Mouse (Mus musculus): Measurements from ENCODE around the gene Ptprm.
"Not testable (repeated sequence)": the region's sequence is repeated elsewhere in the genome, so short reads cannot be mapped to it uniquely, and the experiment has no call there.

The Ptprm gene

GRCm38 (mm10) chr17:66858757-66859156 lies 495.5 kb downstream of the Ptprm start:
- peak; percentile 21 to 24 for DNase-seq

- DNase-seq, result no peak
Observed at GRCm38 (mm10) chr17:66852496-66852895, 501.8 kb downstream of the Ptprm start.

GRCm38 (mm10) chr17:66847011-66847410 lies 507.2 kb downstream of the Ptprm start:
- not testable (repeated sequence) for DNase-seq

DNA sequence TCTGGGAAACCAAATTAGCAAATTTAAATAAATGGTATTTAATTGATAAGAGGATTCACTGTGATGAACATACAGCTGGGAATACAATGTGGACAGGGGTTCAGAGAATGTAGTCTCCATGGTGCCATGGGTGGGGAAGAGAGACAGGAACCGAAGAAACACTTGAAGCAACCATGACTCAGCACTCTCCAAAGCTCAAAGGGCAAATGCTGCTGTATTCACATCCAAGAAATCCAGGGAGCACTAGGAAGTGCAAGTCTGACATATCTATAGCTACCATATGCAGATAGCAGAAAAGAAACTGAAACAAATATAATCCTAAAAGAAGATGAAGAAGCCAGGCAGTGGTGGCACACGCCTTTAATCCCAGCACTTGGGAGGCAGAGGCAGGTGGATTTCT lies 531.9 kb downstream of the Ptprm start:
- DNase-seq, result no peak

DNA sequence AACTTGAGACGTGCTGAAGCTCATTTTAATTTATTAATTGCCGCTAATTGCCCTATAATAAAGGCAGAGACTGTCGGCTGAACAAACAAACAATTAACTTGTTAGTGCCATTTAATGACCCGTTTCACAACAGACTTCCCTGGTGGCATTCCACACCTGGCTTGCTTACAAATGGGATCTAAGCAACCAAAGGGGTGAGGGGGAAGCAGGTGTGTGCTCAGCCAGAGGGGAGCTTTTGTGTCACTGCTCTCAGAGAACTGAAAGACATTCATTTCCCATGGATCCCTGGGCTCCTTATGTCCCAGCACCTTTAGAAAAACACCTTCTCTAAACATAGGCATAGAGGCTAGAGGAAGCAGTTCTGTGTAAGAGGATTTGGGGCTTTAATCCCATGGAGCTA lies 536.9 kb downstream of the Ptprm start:
- no peak for DNase-seq

DNA sequence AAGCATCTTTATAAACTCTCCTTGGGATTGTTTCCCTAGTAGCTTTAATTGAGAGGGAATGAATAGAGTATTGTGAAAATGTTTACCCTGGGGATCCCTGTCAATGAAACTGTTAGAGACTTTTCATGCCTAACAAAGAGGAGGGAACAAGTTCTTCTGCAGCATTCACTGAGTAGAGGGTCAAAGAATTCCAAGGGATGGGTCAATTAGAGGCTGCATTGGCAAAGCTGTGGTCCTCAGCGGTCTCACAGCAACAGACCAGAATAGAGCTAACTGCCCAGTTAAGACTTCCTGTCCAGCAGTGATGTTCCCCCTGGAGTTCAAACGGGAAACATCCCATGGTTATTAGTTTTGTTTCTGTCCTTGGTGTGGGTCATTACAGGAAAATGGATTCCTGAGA lies 538.3 kb downstream of the Ptprm start:
- no peak for DNase-seq

DNA sequence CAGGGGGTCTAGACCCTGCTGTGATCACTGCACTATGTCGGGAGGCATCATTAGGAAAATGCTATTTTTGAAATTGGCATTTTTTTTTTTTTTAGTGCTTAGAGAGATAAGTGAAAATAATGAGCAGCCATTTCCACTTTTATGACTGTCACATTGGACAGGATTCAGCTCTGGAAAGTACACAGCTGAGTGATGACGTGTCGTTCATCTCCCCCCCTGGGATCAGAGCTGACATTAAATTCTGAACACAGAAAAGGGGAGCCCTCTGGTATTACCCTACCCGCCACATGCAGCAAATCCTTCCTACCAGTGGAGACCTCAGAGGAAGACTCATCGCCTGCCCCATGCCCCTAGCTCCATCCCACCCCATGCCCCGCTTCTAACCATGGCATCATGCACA lies 540.5 kb downstream of the Ptprm start:
- no peak for DNase-seq

GRCm38 (mm10) chr17:66813346-66813745 lies 540.9 kb downstream of the Ptprm start:
- no peak for DNase-seq

DNA sequence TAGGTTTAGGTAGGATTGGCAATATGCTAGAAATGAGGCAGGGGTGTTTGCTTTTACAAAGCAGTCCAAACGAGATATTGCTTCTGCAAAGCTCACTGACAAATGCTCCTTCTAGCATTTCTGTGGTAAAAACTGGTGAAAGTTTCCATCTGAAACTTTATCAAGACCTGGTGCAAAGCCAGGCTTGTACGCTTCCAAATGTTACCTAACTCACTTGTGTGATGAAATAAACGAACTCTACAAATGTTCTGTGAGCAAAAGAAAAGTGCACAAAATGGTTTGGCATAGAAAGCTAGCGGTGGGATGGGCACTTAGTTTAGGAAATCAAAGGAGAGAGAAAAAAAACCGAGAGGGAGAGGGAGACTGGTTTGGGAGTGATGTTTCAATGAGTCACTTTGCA lies 544.5 kb downstream of the Ptprm start:
- no peak for DNase-seq

DNA sequence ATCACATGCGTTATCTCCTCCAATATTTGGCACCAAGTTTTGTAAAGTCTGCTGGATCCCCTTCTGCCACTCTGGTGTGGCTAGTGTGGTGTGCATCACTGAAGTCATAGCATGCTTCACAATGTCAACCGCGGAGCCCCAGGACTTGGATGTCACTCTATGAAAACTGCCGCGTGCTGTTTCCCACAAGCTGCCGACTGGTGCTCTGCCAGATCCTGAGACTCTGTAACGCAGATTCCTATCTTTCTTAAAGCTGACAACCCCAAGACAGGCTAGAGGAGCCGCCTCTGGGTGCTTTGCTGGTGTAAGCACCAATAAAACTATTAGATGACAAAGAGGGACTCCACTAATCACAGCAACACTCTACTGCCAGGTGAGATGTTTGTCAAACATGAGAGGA lies 546.1 kb downstream of the Ptprm start:
- peak; percentile 23 to 50 for DNase-seq

GRCm38 (mm10) chr17:66801831-66802687 lies 552.2 kb downstream of the Ptprm start:
- no peak for DNase-seq

DNA sequence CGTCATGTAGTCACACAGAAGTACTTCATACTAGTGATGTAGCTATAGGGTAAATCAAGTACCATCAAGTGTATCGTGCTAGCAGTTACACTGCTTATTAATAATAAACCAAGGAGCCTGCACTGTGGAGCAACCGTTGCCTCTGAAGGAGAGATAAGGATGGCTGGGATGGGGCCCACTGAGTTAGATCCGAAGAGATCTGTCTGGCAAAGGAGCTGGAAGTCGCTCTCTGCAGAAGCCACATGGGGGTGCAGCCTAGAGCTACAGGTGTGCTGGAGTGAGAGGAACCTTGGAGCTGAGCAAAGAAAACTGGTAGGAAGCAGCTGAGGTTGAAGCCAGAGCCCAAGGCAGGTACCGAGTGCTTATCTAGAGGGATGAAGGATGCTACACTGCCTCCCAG lies 554.0 kb downstream of the Ptprm start:
- no peak for DNase-seq

- DNase-seq, result no peak
Observed at GRCm38 (mm10) chr17:66786166-66786565, 568.1 kb downstream of the Ptprm start.

DNA sequence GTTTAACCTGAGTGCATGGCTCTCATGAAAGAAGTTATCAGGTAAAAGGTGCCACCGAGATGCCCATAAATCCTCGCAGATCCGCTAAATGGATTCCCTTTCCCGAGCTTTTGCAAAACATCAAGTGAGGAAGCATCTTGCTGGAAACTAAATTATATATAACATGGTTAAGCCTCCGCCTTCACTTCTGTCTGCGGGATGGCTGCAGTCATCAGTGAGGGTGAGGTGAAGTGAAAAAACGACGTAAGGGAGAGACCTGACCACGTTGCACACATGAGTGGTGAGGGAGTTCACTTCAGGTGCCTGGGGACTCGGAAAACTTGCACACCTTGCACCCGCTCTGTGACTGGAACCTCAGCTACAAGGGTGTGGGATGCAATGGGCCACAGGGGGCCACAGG lies 568.7 kb downstream of the Ptprm start:
- no peak for DNase-seq

- no peak for DNase-seq
Observed at GRCm38 (mm10) chr17:66783601-66784000, 570.7 kb downstream of the Ptprm start.

DNA sequence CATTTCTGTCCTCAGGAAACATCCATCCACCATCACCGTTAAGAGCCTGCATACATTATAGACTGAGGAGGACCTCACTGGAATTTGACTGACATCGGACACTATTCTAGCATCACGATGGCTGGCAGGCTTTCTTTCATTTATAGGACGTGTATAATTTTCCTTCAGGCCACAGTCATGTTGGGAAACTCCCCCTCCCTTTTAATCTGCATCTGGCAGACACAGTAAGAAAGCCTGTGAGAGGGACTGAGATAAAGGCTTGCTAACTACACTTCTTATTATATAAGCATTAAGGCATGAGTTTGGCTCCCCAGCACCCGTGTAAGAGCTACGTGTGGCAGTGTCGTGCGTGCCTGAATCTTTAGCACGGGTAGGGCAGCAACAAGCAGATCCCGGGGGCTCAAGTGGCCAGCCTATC lies 571.2 kb downstream of the Ptprm start:
- no peak for DNase-seq

DNA sequence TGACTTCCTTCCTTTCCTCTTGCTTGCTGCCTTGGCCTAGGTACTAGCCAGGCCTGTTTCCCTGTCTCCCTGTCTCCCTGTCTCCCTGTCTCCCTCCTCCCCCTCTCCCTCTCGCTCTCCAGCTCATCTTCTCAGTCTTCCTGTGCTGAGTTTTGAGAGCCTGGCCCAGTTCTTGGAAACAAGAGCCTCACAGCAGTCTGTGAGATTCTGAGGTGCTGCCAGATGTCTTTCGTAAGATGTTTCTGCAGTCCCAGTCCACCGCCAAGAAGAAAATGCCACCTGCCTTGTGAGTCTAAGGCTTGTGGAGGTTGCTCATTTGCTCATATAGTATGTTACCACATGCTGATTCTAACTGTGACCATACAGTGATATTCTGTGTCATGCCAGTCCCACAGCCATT lies 572.3 kb downstream of the Ptprm start:
- no peak for DNase-seq

GRCm38 (mm10) chr17:66779026-66779425 lies 575.2 kb downstream of the Ptprm start:
- DNase-seq, result no peak

DNA sequence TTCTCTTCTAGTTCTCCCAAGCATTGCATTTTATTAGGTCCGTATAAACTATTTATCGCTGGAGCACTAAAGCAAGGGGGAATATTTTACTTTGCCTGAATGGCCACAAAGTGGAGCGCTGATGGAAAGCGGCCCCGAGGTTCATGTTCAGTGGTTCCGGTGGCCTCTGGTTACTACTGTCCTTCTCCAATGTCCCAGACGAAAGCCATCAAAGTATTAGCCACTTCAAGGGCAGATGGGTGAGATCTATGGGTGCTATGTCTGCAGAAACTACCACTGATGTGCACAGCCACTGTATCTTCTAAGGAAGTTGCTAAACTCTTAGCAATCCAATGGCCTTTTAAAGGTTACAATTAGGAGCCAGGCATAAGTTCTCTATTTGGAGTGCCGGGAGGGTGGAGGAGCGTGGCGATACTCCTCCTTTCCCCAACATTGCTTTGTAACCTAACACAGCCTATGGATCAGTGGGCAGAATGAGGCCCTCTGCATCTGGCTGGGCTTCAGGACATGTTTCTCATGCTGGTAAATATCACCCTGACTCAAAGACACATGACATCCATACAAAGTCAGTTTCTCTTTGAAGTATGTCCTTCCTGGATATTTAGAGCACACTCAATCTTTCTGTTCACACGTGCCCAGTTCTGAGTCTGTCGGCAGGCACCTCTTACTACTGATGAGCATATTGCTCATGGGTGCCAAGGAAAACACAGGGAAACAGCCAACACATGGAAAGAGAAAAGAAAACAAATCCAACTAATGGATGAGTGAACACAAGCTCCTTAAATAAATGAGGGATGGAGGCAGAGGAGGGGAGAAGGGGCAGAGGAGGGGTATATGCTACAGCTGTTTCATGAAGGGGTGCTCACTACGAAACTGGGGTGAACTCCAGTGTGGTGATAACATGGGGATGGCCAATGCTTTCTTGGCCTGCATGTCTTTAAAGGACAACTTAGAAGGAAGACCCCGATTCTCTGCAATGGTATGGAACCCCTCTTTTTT lies 584.6 kb downstream of the Ptprm start:
- DNase-seq, result no peak

GRCm38 (mm10) chr17:66768689-66769275 lies 585.5 kb downstream of the Ptprm start:
- no peak for DNase-seq

- no peak for DNase-seq
Observed at GRCm38 (mm10) chr17:66766166-66766565, 588.1 kb downstream of the Ptprm start.

GRCm38 (mm10) chr17:66764435-66764834 lies 589.8 kb downstream of the Ptprm start:
- no peak for DNase-seq

GRCm38 (mm10) chr17:66762716-66763115 lies 591.5 kb downstream of the Ptprm start:
- no peak for DNase-seq

All from cerebellum, postnatal 25 days (tissue).